Mouse (Mus musculus) spleen, adult 12 weeks (tissue): ENCODE results near the gene Cd36.

Experiments
- DNase-seq: peaks from one replicate; pipeline ENCODE4 v3.0.0; 2022; ENCODE audit warnings: low spot score

The Cd36 gene

GRCm38 (mm10) chr5:17776571-17776970, 112.0 kb downstream of the Cd36 start:
- no peak for DNase-seq

DNA sequence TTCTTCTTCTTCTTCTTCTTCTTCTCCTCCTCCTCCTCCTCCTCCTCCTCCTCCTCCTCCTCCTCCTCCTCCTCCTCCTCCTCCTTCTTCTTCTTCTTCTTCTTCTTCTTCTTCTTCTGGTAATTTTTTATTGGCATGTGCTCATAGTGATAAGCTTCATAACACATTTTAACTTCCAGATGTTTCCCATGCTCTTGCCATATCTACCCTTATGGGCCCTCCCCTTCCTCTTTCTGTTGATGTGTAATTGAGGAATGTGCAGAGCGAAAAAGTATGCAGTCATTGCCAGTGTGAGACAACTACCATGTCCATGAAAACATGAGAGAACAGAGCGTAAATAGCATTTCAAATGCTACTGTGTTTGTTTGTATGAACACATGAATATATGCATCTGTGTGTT, 118.3 kb downstream of the Cd36 start:
- no peak for DNase-seq

DNA sequence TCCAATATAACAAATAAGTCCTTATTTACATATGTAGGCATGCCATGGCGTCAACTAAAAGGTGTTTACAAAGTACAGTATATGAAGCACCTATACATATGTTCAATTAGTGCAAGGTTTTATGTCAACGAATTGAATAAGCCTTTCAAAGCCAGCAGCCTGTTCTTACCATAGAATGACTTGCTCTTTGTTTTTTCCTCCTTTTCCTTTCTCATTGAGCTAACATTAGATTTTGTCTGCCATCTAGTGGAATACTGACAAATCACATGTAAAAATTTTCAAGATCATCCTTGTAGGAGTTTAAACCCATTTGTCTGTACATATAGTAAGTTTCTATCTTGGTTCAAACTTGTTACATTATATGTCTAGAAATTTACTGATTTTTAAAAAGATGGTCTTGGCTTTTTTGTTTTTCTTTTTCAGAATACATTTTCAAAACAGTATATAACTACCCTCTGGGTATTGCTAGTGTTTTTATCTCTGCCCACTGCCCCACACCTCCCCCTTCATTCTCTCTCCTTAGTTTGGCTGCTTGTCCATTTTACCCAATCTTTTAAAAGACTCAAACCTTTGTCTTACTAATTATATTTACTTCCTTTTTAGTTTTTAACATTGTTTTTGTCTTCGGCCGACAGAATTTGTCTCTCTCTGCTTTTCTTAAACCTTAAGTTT, 122.5 kb downstream of the Cd36 start:
- no peak for DNase-seq

GRCm38 (mm10) chr5:17753471-17754005, 135.1 kb downstream of the Cd36 start:
- DNase-seq: no peak

DNA sequence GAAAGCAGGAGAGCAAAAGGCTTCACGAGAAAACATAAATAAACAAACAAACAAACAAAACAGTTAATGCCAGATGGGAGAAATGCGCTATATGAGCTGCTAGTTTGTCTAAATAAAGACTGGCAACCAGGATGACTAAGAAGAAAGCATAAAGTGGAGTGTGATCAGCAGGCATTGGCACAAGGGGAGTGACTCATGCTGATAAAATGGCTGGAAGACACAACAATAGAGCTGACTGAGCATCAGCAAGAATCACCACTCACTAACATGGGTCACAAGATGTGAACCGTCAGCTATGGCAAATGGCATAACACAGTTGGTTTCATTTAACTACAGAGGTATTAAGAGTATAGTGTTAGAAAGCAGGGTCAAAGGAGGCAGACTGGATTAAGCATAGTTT, 140.3 kb downstream of the Cd36 start:
- no peak for DNase-seq

DNA sequence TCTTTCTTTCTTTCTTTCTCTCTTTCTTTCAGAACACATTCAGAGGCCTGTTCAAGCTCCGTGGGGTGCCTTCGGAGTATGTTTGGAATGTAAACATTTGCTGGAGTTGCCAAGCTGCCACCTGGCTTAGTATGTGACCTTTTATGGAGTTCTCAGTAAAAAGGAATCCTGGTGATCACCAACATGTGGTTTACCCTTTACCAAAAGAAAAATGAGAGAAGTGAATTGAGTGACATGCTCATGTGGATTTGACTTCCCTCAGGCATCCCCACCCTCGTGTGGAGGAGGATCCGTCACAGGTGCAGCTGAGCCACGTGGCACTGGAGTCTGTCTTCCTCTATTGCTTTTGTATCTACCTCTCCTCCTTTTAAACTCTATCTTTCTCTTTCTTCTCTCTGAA, 141.5 kb downstream of the Cd36 start:
- no peak for DNase-seq

GRCm38 (mm10) chr5:17746520-17746919, 142.1 kb downstream of the Cd36 start:
- DNase-seq: no peak

- DNase-seq: no peak
Measured at GRCm38 (mm10) chr5:17739805-17740204, 148.8 kb downstream of the Cd36 start.
